Comparison of ENCODE assay signal across 34 mouse cellular contexts in the genomic region with DNA sequence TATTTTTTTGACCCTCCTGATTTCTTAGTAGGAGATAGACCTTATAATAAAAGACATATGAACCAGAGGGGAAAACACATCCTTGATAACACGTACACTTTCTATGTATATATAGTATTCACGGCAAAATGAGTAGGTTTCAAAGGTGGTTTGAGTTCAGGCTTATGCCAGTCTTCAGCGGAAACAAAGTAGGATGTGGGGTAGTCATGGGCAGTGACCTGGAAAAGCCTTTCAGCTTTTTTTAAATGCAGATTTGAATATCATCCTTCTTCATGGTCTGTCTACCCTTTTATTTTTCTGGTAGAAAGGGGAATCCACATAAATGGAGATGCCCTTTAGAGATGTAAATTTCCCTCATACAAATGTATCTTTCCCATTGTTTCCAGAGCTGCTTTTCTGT. TPM values are rescaled to one million over a fixed set of nuclear protein-coding genes. Genes with fewer than 3 reads are reported as not detected.
DNase-seq lines count a peak whose midpoint lies in the region; ATAC-seq and TF ChIP-seq lines count a peak whose summit lies in the region.
"Had no signal": no experiment of that assay in that cellular context is flagged by ENCODE, and none has a peak within 500 bp of the region (broad histone marks: within the 10 kb centered on the region; RNA-seq: fewer than 3 reads in every experiment).

No protein-coding gene starts in this region.

- no peak overlapping the region for H3K9ac ChIP-seq in hindbrain, embryonic 11.5 days (ENCODE audit: low read depth, low read length)
- no peak overlapping the region for H3K9ac ChIP-seq in hindbrain, postnatal 0 days (replicated peaks; ENCODE audit: low read length)
- H3K9ac ChIP-seq in CH12.LX (ENCODE audit: insufficient read depth, low read depth), result no peak overlapping the region
- H3K9ac ChIP-seq: forebrain, postnatal 0 days; hindbrain, embryonic 15.5 days; intestine, embryonic 15.5 days had no signal

- 28% methylated on average over 3 of the region's 3 CpGs for WGBS in hindbrain, embryonic 11.5 days
- 35% methylated on average over 3 of the region's 3 CpGs for WGBS in hindbrain, postnatal 0 days

- no peaks in the 10 kb centered on the region for H3K36me3 ChIP-seq in hindbrain, embryonic 11.5 days (ENCODE audit: control insufficient read depth, insufficient read depth, low read length)
- H3K36me3 ChIP-seq in hindbrain, postnatal 0 days (ENCODE audit: insufficient read depth, low read length), result no peaks in the 10 kb centered on the region
- H3K36me3 ChIP-seq in CH12.LX (replicated peaks in 1 of 2; ENCODE audit: control insufficient read depth in 1 of 2, insufficient read depth in 1 of 2, low read length in 1 of 2), result no peaks in the 10 kb centered on the region
- H3K36me3 ChIP-seq: hindbrain, embryonic 15.5 days; intestine, embryonic 15.5 days had no signal

- in situ Hi-C loops in CH12.LX (cut with MboI; ENCODE audit: low pct_ligation_motif_present, low pct_unique_long_range_greater_than_20kb, low sequenced_read_pairs), result no loop called here

- no peak for TF ChIP-seq RAD21 in CH12.LX (IDR thresholded peaks at IDR 0.05; ENCODE audit: low read depth, low read length)

- H3K79me2 ChIP-seq in CH12.LX (replicated peaks; ENCODE audit: control insufficient read depth, extremely low read depth, insufficient read depth, poor library complexity, severe bottlenecking), result no peaks in the 10 kb centered on the region

- no peak for TF ChIP-seq CTCF in hindbrain, postnatal 0 days (IDR thresholded peaks at IDR 0.05; ENCODE audit: low read depth)
- TF ChIP-seq CTCF in CH12.LX (conservative IDR thresholded peaks at IDR 0.05 in 1 of 2, IDR thresholded peaks at IDR 0.05 in 1 of 2; ENCODE audit: low read depth in 2 of 2, low read length in 2 of 2), result no peak

- dilution Hi-C loops in CH12.LX (cut with MboI; ENCODE audit: extremely low pct_ligation_motif_present, extremely low pct_unique_long_range_greater_than_20kb, low sequenced_read_pairs), result no loop called here

- DNase-seq in hindbrain, embryonic 11.5 days (ENCODE audit: low spot score), result no peak
- no peak for DNase-seq in hindbrain, postnatal 0 days (ENCODE audit: low spot score)
- DNase-seq in spleen, postnatal 36 days (ENCODE audit: low spot score in 2 of 2), result peak; percentile 72 to 76
- no peak for DNase-seq in spleen, adult 12 weeks (ENCODE audit: low spot score)
- DNase-seq in CH12.LX (ENCODE audit: extremely low read depth), result peak; percentile 31
- DNase-seq in frontal cortex, postnatal 25 days (ENCODE audit: low spot score in 2 of 2), result no peak
- no peak for DNase-seq in frontal cortex, postnatal 14 days (ENCODE audit: low spot score in 2 of 2)
- DNase-seq: adrenal gland, adult 2 months; adrenal gland, postnatal 14 days; cerebellum, adult 11 months; cerebellum, adult 2 months; cerebellum, adult 9-11 months; cerebellum, postnatal 25 days; embryo, embryonic 11 days; forebrain, postnatal 0 days; gastrocnemius, postnatal 10 days; gastrocnemius, postnatal 36 days; kidney, adult 11 months had no signal

- no peaks in the 10 kb centered on the region for H3K27me3 ChIP-seq in hindbrain, embryonic 11.5 days (ENCODE audit: control insufficient read depth, insufficient read depth, low read length)
- no peaks in the 10 kb centered on the region for H3K27me3 ChIP-seq in hindbrain, postnatal 0 days (ENCODE audit: insufficient read depth, low read length)
- H3K27me3 ChIP-seq in CH12.LX (replicated peaks), result no peaks in the 10 kb centered on the region
- H3K27me3 ChIP-seq: hindbrain, embryonic 15.5 days; intestine, embryonic 15.5 days had no signal

- no peak overlapping the region for H3K4me3 ChIP-seq in hindbrain, embryonic 11.5 days (ENCODE audit: low read depth, low read length)
- no peak overlapping the region for H3K4me3 ChIP-seq in hindbrain, postnatal 0 days (ENCODE audit: low read length)
- H3K4me3 ChIP-seq in CH12.LX (replicated peaks in 1 of 3; ENCODE audit: low read depth in 2 of 3, low read length in 2 of 3, poor library complexity in 1 of 3), result no peak overlapping the region
- H3K4me3 ChIP-seq: hindbrain, embryonic 15.5 days; intestine, embryonic 15.5 days had no signal

- H3K27ac ChIP-seq in hindbrain, embryonic 11.5 days (ENCODE audit: low read depth, low read length), result no peak overlapping the region
- H3K27ac ChIP-seq in hindbrain, postnatal 0 days, result no peak overlapping the region
- H3K27ac ChIP-seq in CH12.LX (ENCODE audit: insufficient read depth, low read depth), result no peak overlapping the region
- H3K27ac ChIP-seq: hindbrain, embryonic 15.5 days; intestine, embryonic 15.5 days had no signal

- 0 out of 2 replicates have a peak, but pooled peaks have one; percentile 38 for ATAC-seq in hindbrain, embryonic 11.5 days (ENCODE audit: low FRiP score)
- no peak for ATAC-seq in hindbrain, postnatal 0 days
- ATAC-seq: forebrain, embryonic 14.5 days; forebrain, postnatal 0 days; intestine, embryonic 15.5 days had no signal

- H3K4me2 ChIP-seq in hindbrain, embryonic 11.5 days (replicated peaks; ENCODE audit: low read depth, low read length), result no peak overlapping the region
- H3K4me2 ChIP-seq in hindbrain, postnatal 0 days (ENCODE audit: low read depth, low read length), result no peak overlapping the region
- no peak overlapping the region for H3K4me2 ChIP-seq in CH12.LX (ENCODE audit: insufficient read depth, low read depth, poor library complexity, severe bottlenecking)
- H3K4me2 ChIP-seq: heart, embryonic 11.5 days; hindbrain, embryonic 15.5 days; intestine, embryonic 15.5 days had no signal

- H3K9me3 ChIP-seq in hindbrain, embryonic 11.5 days (ENCODE audit: control insufficient read depth, low read length), result no peaks in the 10 kb centered on the region
- H3K9me3 ChIP-seq in hindbrain, postnatal 0 days (ENCODE audit: low read length), result no peaks in the 10 kb centered on the region
- no peaks in the 10 kb centered on the region for H3K9me3 ChIP-seq in CH12.LX (replicated peaks; ENCODE audit: low read length)
- H3K9me3 ChIP-seq: hindbrain, embryonic 15.5 days; intestine, embryonic 15.5 days had no signal

- TF ChIP-seq POLR2A in CH12.LX (IDR thresholded peaks at IDR 0.05; ENCODE audit: low read depth, low read length), result no peak

- H3K4me1 ChIP-seq in hindbrain, embryonic 11.5 days (replicated peaks; ENCODE audit: control insufficient read depth, insufficient read depth, low read length), result no peaks in the 10 kb centered on the region
- H3K4me1 ChIP-seq in hindbrain, postnatal 0 days (ENCODE audit: insufficient read depth, low read length), result no peaks in the 10 kb centered on the region
- peaks cover 5 to 46% of the 10 kb centered on the region in 2 experiments; a peak in 3 of 4 replicates for H3K4me1 ChIP-seq in CH12.LX (ENCODE audit: control insufficient read depth in 1 of 2, insufficient read depth in 2 of 2)
- H3K4me1 ChIP-seq: hindbrain, embryonic 15.5 days; intestine, embryonic 15.5 days had no signal

- TF ChIP-seq EP300 in CH12.LX (IDR thresholded peaks at IDR 0.05; ENCODE audit: low read length), result no peak

TF ChIP-seq in CH12.LX, 34 proteins besides CTCF, POLR2A, EP300 and RAD21:
- TF ChIP-seq RCOR1 (conservative IDR thresholded peaks at IDR 0.05; ENCODE audit: low read depth, low read length) (no peak), USF2 (conservative IDR thresholded peaks at IDR 0.05; ENCODE audit: low read depth, low read length) (no peak), JUND (conservative IDR thresholded peaks at IDR 0.05; ENCODE audit: low read depth, low read length) (no peak), ETS1 (conservative IDR thresholded peaks at IDR 0.05; ENCODE audit: low read depth, low read length) (no peak), KAT2A (IDR thresholded peaks at IDR 0.05; ENCODE audit: insufficient replicate concordance, low read length) (no peak), MAZ (IDR thresholded peaks at IDR 0.05; ENCODE audit: low read depth, low read length) (no peak), BHLHE40 (IDR thresholded peaks at IDR 0.05; ENCODE audit: low read depth, low read length) (no peak), USF1 (IDR thresholded peaks at IDR 0.05; ENCODE audit: low read depth, low read length) (no peak), HCFC1 (IDR thresholded peaks at IDR 0.05; ENCODE audit: low read depth, low read length) (no peak), ELF1 (IDR thresholded peaks at IDR 0.05; ENCODE audit: low read depth, low read length) (no peak), ZKSCAN1 (IDR thresholded peaks at IDR 0.05; ENCODE audit: borderline replicate concordance, low read depth, low read length) (no peak), MEF2A (IDR thresholded peaks at IDR 0.05; ENCODE audit: borderline replicate concordance, low read depth, low read length) (no peak), TBP (conservative IDR thresholded peaks at IDR 0.05; ENCODE audit: low read depth, low read length) (no peak), NELFE (IDR thresholded peaks at IDR 0.05; ENCODE audit: low read depth, low read length) (no peak), POLR2AphosphoS2 (IDR thresholded peaks at IDR 0.05; ENCODE audit: low read depth, low read length) (no peak), ZNF384 (IDR thresholded peaks at IDR 0.05; ENCODE audit: low read depth, low read length) (no peak), TCF12 (IDR thresholded peaks at IDR 0.05; ENCODE audit: low read depth, low read length) (no peak), MYC (IDR thresholded peaks at IDR 0.05; ENCODE audit: low read depth, low read length) (no peak)

RNA-seq across cellular contexts. Expression of gene Fam50b, which starts 29.8 kb away (rescaled TPM):
- polyA plus RNA-seq in hindbrain, embryonic 11.5 days (2014; fragmentation: Nextera tagmentation; extraction: Ambion mirVana), result not detected in 2 replicates
- not detected in 2 replicates for total RNA-seq in hindbrain, postnatal 0 days (2014; rRNA removed)
- polyA plus RNA-seq in hindbrain, postnatal 0 days (2015; fragmentation: Nextera tagmentation; extraction: Ambion mirVana), result 0.19 TPM in 1 of 2 replicates, not detected in the other
- total RNA-seq in CH12.LX (2012; rRNA removed), result 0.08 and 0.13 TPM in 2 replicates
- 0.24 TPM in 1 of 2 replicates, not detected in the other for total RNA-seq in CH12.LX (2014; rRNA removed)
- polyA plus RNA-seq in CH12.LX (2012; ENCODE audit: insufficient read length, low read depth), result not detected in 2 replicates
- total RNA-seq: adrenal gland, adult 2 months; adrenal gland, postnatal 14 days; adrenal gland, postnatal 4 days; common myeloid progenitor, adult 5-6 weeks; gastrocnemius, adult 18-20 months; gastrocnemius, postnatal 10 days; gastrocnemius, postnatal 36 days; heart, adult 8-10 months; heart, postnatal 25 days; hematopoietic stem cell, adult 5-6 weeks; MEL had no signal
- polyA plus RNA-seq: adrenal gland, adult 2 months; cerebellum, adult 2 months; embryonic facial prominence, embryonic 11.5 days; forebrain, embryonic 11.5 days; forebrain, embryonic 14.5 days; frontal cortex, adult 2 months; heart, embryonic 11.5 days; heart, embryonic 14.5 days; heart, postnatal 0 days; hindbrain, embryonic 15.5 days; intestine, embryonic 15.5 days had no signal

RNA-seq across cellular contexts. Expression of gene Pxdc1, which starts 51.5 kb away (rescaled TPM):
- polyA plus RNA-seq in hindbrain, embryonic 11.5 days (2014; fragmentation: Nextera tagmentation; extraction: Ambion mirVana), result 3.5 and 4.7 TPM in 2 replicates
- total RNA-seq in hindbrain, postnatal 0 days (2014; rRNA removed), result 15.6 and 25.2 TPM in 2 replicates
- polyA plus RNA-seq in hindbrain, postnatal 0 days (2015; fragmentation: Nextera tagmentation; extraction: Ambion mirVana), result 11.3 and 14.5 TPM in 2 replicates
- not detected in 2 replicates for total RNA-seq in CH12.LX (2012; rRNA removed)
- total RNA-seq in CH12.LX (2014; rRNA removed), result not detected in 2 replicates
- polyA plus RNA-seq in CH12.LX (2012; ENCODE audit: insufficient read length, low read depth), result not detected in 2 replicates
- total RNA-seq: common myeloid progenitor, adult 5-6 weeks; hematopoietic stem cell, adult 5-6 weeks; MEL had no signal

Comparison
In these comparisons a context has a peak if more than half of its experiments do, and no peak if none do; other contexts are left out.
1. DNase-seq: peak in spleen, postnatal 36 days (2 of 2) and CH12.LX (single experiment); none in hindbrain, embryonic 11.5 days (single experiment), hindbrain, postnatal 0 days (single experiment), spleen, adult 12 weeks (single experiment), frontal cortex, postnatal 25 days (0 of 2) and frontal cortex, postnatal 14 days (0 of 2).